Mouse (Mus musculus): ENCODE data around the gene Dync2li1.

- TF ChIP-seq POLR2A (IDR thresholded peaks at IDR 0.05; ENCODE audit: extremely low read depth, insufficient read depth, low read length) (no peak), CTCF (IDR thresholded peaks at IDR 0.05; ENCODE audit: extremely low read depth, insufficient read depth, low read length) (no peak)
Measured at GRCm38 (mm10) chr17:84637971-84638370, 11.7 kb downstream of the Dync2li1 start.
